Mouse (Mus musculus): ENCODE measurements around the gene Golga5. TPM values are rescaled to one million over a fixed set of nuclear protein-coding genes. Genes with fewer than 3 reads are reported as not detected.

The Golga5 gene
- polyA plus RNA-seq, 1 experiment from 2014 or later, result 31.5 TPM

DNA sequence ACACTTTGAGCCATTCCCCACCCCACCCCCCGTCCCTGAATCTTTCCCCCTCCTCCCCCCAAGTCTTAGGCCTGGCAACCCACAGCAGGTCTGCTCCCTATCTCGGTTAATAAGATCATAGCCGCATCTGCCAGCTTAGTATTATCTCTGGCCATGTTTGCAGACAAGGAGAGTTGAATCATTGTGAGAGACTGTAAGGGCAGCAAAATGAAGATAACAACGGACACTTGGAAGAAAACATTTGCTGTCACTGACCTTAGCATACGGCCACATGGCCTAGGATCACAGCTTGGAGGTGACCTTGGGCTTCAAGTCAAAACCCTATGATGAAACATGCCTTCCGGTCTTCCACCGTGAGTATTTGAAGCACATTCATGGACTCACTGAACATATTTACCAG, 28.4 kb upstream of the Golga5 start:
- ATAC-seq (ENCODE audit: low FRiP score), result no peak
- no peak overlapping the region for H3K27ac ChIP-seq (ENCODE audit: low read depth, low read length)
- WGBS, result 87% methylated on average over 7 of the region's 7 CpGs
- H3K27me3 ChIP-seq (ENCODE audit: control insufficient read depth, insufficient read depth, low read length), result no peaks in the 10 kb centered on the region
- H3K4me3 ChIP-seq (ENCODE audit: low read depth, low read length), result no peak overlapping the region
- H3K9me3 ChIP-seq (ENCODE audit: control insufficient read depth, low read length), result no peaks in the 10 kb centered on the region
- no peaks in the 10 kb centered on the region for H3K36me3 ChIP-seq (ENCODE audit: control insufficient read depth, insufficient read depth, low read length)
- no peak overlapping the region for H3K4me2 ChIP-seq (replicated peaks; ENCODE audit: low read depth, low read length)
- H3K9ac ChIP-seq (ENCODE audit: low read depth, low read length), result no peak overlapping the region
- DNase-seq (ENCODE audit: low spot score), result no peak
- no peaks in the 10 kb centered on the region for H3K4me1 ChIP-seq (replicated peaks; ENCODE audit: control insufficient read depth, insufficient read depth, low read length)

DNA sequence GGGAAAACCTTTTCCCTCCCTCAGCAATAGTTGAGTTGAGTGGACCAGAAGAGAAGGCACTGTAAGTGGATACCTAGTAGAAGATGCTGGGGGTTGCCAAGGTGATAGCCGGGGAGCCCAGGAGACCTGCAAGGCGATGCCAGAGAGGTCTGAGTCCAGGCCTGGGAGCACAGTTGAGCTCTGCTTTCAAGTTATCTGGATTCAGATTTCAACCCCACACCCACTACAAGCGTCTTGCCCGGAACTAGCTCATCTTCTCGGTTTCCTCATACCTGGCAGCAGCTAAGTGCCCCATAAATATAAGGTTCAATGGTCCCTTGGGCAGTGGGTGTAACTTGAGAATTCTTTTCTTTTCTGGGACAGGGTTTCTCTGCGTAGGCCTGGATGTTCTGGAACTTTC, 27.8 kb upstream of the Golga5 start:
- Histone ChIP-seq H3K9ac (ENCODE audit: low read depth, low read length) (no peak overlapping the region), H3K27ac (ENCODE audit: low read depth, low read length) (no peak overlapping the region), H3K4me2 (replicated peaks; ENCODE audit: low read depth, low read length) (no peak overlapping the region), H3K4me3 (ENCODE audit: low read depth, low read length) (no peak overlapping the region), H3K36me3 (ENCODE audit: control insufficient read depth, insufficient read depth, low read length) (no peaks in the 10 kb centered on the region), H3K27me3 (ENCODE audit: control insufficient read depth, insufficient read depth, low read length) (no peaks in the 10 kb centered on the region), H3K4me1 (replicated peaks; ENCODE audit: control insufficient read depth, insufficient read depth, low read length) (no peaks in the 10 kb centered on the region), H3K9me3 (ENCODE audit: control insufficient read depth, low read length) (no peaks in the 10 kb centered on the region)
- WGBS, result 82% methylated on average over 6 of the region's 6 CpGs
- ATAC-seq (ENCODE audit: low FRiP score) (no peak), DNase-seq (ENCODE audit: low spot score) (no peak)

DNA sequence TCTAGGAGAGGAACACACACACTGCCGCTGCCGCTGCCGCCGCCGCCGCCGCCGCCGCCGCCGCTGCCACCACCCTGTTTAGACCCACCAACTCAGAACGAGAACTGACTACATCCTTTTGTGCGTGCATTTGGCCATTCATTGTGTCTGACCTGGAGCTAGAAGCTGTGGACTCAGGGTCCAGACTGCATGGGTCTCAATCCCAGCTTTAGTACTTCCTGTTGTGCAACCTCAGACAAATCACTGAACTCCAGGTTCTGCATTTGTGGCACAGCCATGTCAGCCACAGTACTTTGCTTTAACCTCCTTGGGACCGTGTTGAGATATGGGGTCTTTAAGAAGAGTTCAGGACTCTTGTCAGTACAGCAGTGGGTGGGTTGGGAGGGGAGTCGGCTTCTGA, 26.3 kb upstream of the Golga5 start:
- Histone ChIP-seq H3K4me3 (ENCODE audit: low read depth, low read length) (no peak overlapping the region), H3K36me3 (ENCODE audit: control insufficient read depth, insufficient read depth, low read length) (no peaks in the 10 kb centered on the region), H3K9me3 (ENCODE audit: control insufficient read depth, low read length) (no peaks in the 10 kb centered on the region), H3K27me3 (ENCODE audit: control insufficient read depth, insufficient read depth, low read length) (no peaks in the 10 kb centered on the region), H3K4me2 (replicated peaks; ENCODE audit: low read depth, low read length) (no peak overlapping the region), H3K4me1 (replicated peaks; ENCODE audit: control insufficient read depth, insufficient read depth, low read length) (no peaks in the 10 kb centered on the region), H3K9ac (ENCODE audit: low read depth, low read length) (no peak overlapping the region), H3K27ac (ENCODE audit: low read depth, low read length) (no peak overlapping the region)
- DNase-seq (ENCODE audit: low spot score) (no peak), ATAC-seq (ENCODE audit: low FRiP score) (no peak)
- 90% methylated on average over 15 of the region's 15 CpGs for WGBS

DNA sequence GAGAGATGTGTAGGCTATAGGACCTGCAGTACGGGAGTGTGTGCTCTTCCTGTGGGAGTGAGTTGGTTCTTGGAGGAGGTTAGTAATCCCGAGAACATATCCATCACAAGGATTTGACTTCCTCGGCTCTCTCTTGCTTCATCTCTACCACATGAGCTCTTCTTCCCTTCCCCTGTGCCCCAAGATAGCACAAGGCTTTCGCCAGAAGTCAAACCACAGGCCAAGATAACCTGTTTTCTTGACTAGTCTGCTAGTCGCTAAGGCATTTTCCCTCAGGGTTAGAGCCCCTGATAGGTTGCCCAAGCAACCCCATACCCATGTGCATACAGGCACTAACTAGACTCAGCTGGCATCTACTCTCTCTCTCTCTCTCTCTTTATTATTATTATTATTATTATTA, 25.3 kb upstream of the Golga5 start:
- DNase-seq (ENCODE audit: low spot score) (no peak), ATAC-seq (ENCODE audit: low FRiP score) (no peak)
- H3K9ac ChIP-seq (ENCODE audit: low read depth, low read length), result no peak overlapping the region
- H3K4me1 ChIP-seq (replicated peaks; ENCODE audit: control insufficient read depth, insufficient read depth, low read length), result no peaks in the 10 kb centered on the region
- WGBS, result 87% methylated on average over 5 of the region's 5 CpGs
- H3K9me3 ChIP-seq (ENCODE audit: control insufficient read depth, low read length), result no peaks in the 10 kb centered on the region
- no peaks in the 10 kb centered on the region for H3K27me3 ChIP-seq (ENCODE audit: control insufficient read depth, insufficient read depth, low read length)
- no peak overlapping the region for H3K27ac ChIP-seq (ENCODE audit: low read depth, low read length)
- no peaks in the 10 kb centered on the region for H3K36me3 ChIP-seq (ENCODE audit: control insufficient read depth, insufficient read depth, low read length)
- no peak overlapping the region for H3K4me2 ChIP-seq (replicated peaks; ENCODE audit: low read depth, low read length)
- H3K4me3 ChIP-seq (ENCODE audit: low read depth, low read length), result no peak overlapping the region

DNA sequence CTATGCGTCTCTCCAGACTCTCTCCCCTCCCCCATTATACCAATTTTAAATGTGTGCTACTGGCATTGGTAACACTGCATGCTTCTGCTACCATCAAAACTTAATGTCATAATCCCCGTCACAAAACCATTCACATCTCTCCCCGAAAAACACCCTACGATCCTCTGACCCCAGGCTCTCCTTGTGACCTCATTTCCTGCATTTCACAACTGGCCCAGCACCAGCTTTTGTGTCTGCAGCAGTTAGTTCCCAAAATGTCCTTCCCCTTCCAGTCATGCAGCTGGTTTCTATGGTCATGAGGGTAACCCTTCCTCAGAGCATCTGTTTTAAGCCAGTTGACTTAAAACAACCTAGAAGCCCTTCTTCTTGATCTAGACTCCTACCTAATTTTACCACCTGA, 23.5 kb upstream of the Golga5 start:
- Histone ChIP-seq H3K4me2 (replicated peaks; ENCODE audit: low read depth, low read length) (no peak overlapping the region), H3K36me3 (ENCODE audit: control insufficient read depth, insufficient read depth, low read length) (no peaks in the 10 kb centered on the region), H3K9me3 (ENCODE audit: control insufficient read depth, low read length) (no peaks in the 10 kb centered on the region), H3K4me3 (ENCODE audit: low read depth, low read length) (no peak overlapping the region), H3K27me3 (ENCODE audit: control insufficient read depth, insufficient read depth, low read length) (no peaks in the 10 kb centered on the region), H3K27ac (ENCODE audit: low read depth, low read length) (no peak overlapping the region), H3K4me1 (replicated peaks; ENCODE audit: control insufficient read depth, insufficient read depth, low read length) (no peaks in the 10 kb centered on the region), H3K9ac (ENCODE audit: low read depth, low read length) (no peak overlapping the region)
- no peak for ATAC-seq (ENCODE audit: low FRiP score)
- no peak for DNase-seq (ENCODE audit: low spot score)
- WGBS, result 75% methylated on average over 4 of the region's 4 CpGs

DNA sequence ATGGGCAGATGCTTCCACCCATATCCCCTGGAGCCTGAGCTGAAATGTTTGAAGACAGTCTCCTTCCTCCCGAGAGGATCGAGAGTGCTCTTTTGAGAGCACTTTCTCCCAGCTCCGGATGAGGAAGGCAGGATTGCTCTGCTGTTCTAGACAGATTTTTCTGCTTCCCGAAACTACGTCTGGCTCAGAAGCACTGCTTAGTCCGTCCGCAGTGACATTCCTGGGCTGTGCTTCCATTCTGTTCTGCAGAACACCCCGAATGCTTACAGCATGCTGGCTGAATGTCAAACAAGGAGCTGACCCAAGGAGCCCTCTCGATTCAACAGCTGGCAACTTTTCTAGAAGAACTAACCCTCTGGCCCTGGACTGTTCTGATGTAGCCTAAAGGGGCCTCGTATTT, 18.5 kb upstream of the Golga5 start:
- no peak overlapping the region for H3K4me2 ChIP-seq (replicated peaks; ENCODE audit: low read depth, low read length)
- no peak for ATAC-seq (ENCODE audit: low FRiP score)
- H3K9ac ChIP-seq (ENCODE audit: low read depth, low read length), result no peak overlapping the region
- H3K4me1 ChIP-seq (replicated peaks; ENCODE audit: control insufficient read depth, insufficient read depth, low read length), result no peaks in the 10 kb centered on the region
- H3K27ac ChIP-seq (ENCODE audit: low read depth, low read length), result no peak overlapping the region
- WGBS, result 74% methylated on average over 10 of the region's 10 CpGs
- no peaks in the 10 kb centered on the region for H3K36me3 ChIP-seq (ENCODE audit: control insufficient read depth, insufficient read depth, low read length)
- no peaks in the 10 kb centered on the region for H3K27me3 ChIP-seq (ENCODE audit: control insufficient read depth, insufficient read depth, low read length)
- H3K4me3 ChIP-seq (ENCODE audit: low read depth, low read length), result no peak overlapping the region
- H3K9me3 ChIP-seq (ENCODE audit: control insufficient read depth, low read length), result no peaks in the 10 kb centered on the region
- DNase-seq (ENCODE audit: low spot score), result no peak

DNA sequence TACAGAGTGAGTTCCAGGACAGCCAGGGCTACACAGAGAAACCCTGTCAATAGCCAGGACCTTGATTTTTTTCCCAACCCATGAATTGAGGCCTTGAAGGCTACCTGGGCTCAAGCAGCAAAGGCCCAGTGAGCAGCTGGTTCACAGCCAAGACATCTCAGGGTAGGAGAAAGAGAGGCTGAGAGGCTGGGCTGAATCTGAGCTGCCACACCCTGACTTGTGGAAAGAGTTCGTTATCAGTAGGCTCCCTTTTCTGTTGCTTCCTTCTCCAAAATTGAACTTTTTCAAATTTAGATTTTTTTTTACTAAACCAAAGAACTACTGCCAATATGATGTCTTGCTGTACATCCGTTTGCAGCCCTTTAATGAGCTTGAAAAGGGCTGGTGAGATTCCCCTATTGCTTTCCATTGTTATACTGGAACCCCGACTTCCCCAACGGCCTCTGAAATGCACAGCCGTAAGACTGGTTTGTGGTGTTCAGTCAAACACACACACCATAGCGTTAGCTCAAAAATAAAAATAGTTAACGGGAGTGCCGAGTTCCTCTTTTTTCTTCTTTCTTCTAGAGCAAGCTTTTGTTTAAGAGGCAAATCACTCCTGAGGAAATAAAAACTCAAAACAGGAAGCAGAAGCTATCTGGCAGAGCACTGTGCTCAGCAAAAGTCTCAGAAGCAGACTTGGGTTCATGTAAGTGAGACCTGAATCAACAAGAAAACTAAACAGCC, 17.6 kb upstream of the Golga5 start:
- no peak for ATAC-seq (ENCODE audit: low FRiP score)
- no peak overlapping the region for H3K27ac ChIP-seq (ENCODE audit: low read depth, low read length)
- WGBS, result 84% methylated on average over 8 of the region's 8 CpGs

DNA sequence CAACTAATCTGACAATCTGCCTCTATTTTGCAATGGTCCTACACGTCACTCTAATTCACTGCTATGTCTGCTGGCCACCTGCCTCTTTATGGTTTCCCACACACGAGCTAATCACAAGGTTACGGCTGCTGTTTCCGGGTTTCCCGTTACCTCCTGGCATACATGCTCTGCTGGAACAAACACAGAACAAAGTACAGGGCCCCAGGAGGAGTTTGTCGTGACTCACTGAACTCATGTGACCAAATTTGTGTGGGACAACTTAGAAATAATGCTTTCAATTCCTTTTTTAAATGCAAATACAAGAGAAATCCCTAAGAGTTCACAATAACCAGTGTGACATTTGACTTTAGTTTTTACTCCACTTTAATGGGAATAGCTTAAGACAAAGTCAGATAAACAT, 15.4 kb upstream of the Golga5 start:
- Histone ChIP-seq H3K9ac (ENCODE audit: low read depth, low read length) (no peak overlapping the region), H3K27me3 (ENCODE audit: control insufficient read depth, insufficient read depth, low read length) (no peaks in the 10 kb centered on the region), H3K27ac (ENCODE audit: low read depth, low read length) (no peak overlapping the region), H3K4me3 (ENCODE audit: low read depth, low read length) (no peak overlapping the region), H3K4me2 (replicated peaks; ENCODE audit: low read depth, low read length) (no peak overlapping the region), H3K36me3 (ENCODE audit: control insufficient read depth, insufficient read depth, low read length) (no peaks in the 10 kb centered on the region), H3K9me3 (ENCODE audit: control insufficient read depth, low read length) (no peaks in the 10 kb centered on the region), H3K4me1 (replicated peaks; ENCODE audit: control insufficient read depth, insufficient read depth, low read length) (no peaks in the 10 kb centered on the region)
- no peak for DNase-seq (ENCODE audit: low spot score)
- WGBS, result 68% methylated on average over 6 of the region's 6 CpGs
- no peak for ATAC-seq (ENCODE audit: low FRiP score)

More for the DNA sequence above, 17.6 kb upstream of the Golga5 start:
- Histone ChIP-seq H3K9ac (ENCODE audit: low read depth, low read length) (no peak overlapping the region), H3K4me1 (replicated peaks; ENCODE audit: control insufficient read depth, insufficient read depth, low read length) (no peaks in the 10 kb centered on the region), H3K4me2 (replicated peaks; ENCODE audit: low read depth, low read length) (no peak overlapping the region), H3K4me3 (ENCODE audit: low read depth, low read length) (no peak overlapping the region), H3K9me3 (ENCODE audit: control insufficient read depth, low read length) (no peaks in the 10 kb centered on the region), H3K27me3 (ENCODE audit: control insufficient read depth, insufficient read depth, low read length) (no peaks in the 10 kb centered on the region), H3K36me3 (ENCODE audit: control insufficient read depth, insufficient read depth, low read length) (no peaks in the 10 kb centered on the region)
- no peak for DNase-seq (ENCODE audit: low spot score)

DNA sequence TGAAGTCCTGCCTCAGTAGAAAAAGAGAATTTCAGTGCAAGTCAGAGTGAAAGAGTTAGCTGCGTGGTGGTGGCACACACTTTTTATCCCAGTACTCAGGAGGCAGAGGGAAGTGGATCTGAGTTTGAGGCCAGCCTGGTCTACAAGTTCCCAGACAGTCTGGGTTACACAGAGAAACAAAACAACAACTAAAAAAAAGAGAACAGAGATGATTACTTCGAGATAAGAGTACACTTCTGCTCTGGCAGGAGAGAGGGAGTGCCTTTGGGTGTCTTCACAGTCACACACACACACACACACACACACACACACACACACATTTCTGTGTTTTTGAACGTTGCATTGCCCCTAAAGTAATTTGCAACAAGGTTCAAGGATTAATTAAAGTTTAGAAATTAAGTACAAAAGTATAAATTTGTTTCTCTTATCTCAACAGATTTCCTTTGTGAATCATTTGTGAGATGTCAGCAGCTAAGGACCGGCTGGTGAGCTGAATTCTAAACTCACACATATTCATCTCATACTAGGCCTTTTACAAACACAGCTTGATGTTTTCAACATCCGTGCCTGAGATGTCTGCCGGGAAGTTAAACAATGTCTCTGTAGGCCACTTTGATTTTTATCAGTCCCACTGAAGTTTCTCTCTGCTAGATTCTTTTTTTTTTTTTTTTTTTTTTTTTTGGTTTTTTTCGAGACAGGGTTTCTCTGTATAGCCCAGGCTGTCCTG, 12.3 kb upstream of the Golga5 start:
- H3K27ac ChIP-seq (ENCODE audit: low read depth, low read length), result no peak overlapping the region
- DNase-seq (ENCODE audit: low spot score), result no peak
- no peak overlapping the region for H3K9ac ChIP-seq (ENCODE audit: low read depth, low read length)
- no peaks in the 10 kb centered on the region for H3K9me3 ChIP-seq (ENCODE audit: control insufficient read depth, low read length)
- no peak overlapping the region for H3K4me2 ChIP-seq (replicated peaks; ENCODE audit: low read depth, low read length)
- WGBS, result 86% methylated on average over 7 of the region's 7 CpGs
- ATAC-seq (ENCODE audit: low FRiP score), result no peak
- H3K27me3 ChIP-seq (ENCODE audit: control insufficient read depth, insufficient read depth, low read length), result no peaks in the 10 kb centered on the region
- H3K36me3 ChIP-seq (ENCODE audit: control insufficient read depth, insufficient read depth, low read length), result no peaks in the 10 kb centered on the region
- no peaks in the 10 kb centered on the region for H3K4me1 ChIP-seq (replicated peaks; ENCODE audit: control insufficient read depth, insufficient read depth, low read length)
- no peak overlapping the region for H3K4me3 ChIP-seq (ENCODE audit: low read depth, low read length)

Measured in hindbrain, embryonic 11.5 days (tissue).